Mouse (Mus musculus) layer of hippocampus, adult 8-10 months (tissue): ENCODE data around the gene Lrrtm1. TPM values are rescaled to one million over a fixed set of nuclear protein-coding genes. Genes with fewer than 3 reads are reported as not detected.

Source experiments
- DNase-seq, 2 experiments: peaks; one replicate each; pipeline ENCODE4 v3.0.0; 2022; ENCODE audit warnings: low spot score in 2 of 2
- total RNA-seq, 4 experiments: library from RNA; stranded (reverse); gene quantifications; 2 replicates each; pipeline ENCODE4 v1.2.4; 2022

Lrrtm1 gene
- total RNA-seq, 4 experiments from 2014 or later = 92.6 to 96.6 (median 93.5) TPM

- DNase-seq = no peak
These were observed 64.3 kb downstream of the Lrrtm1 start for GRCm38 (mm10) chr6:77306796-77307195.
